Mouse (Mus musculus): ENCODE measurements around the gene Slc22a22. TPM values are rescaled to one million over a fixed set of nuclear protein-coding genes. Genes with fewer than 3 reads are reported as not detected.

The Slc22a22 gene
- polyA plus RNA-seq, 1 experiment = not detected

- Histone ChIP-seq H3K27me3 (ENCODE audit: control insufficient read depth, insufficient read depth, insufficient read length) (no peaks in the 10 kb centered on the region), H3K36me3 (ENCODE audit: control insufficient read depth, insufficient read depth) (no peaks in the 10 kb centered on the region), H3K79me2 (ENCODE audit: control insufficient read depth, insufficient read depth) (no peaks in the 10 kb centered on the region), H3K4me2 (ENCODE audit: low read depth) (no peak overlapping the region), H3K4me3 (no peak overlapping the region), H3ac (ENCODE audit: control insufficient read depth, insufficient read length) (no peak overlapping the region)
- no peak for TF ChIP-seq POLR2AphosphoS2 (IDR thresholded peaks at IDR 0.05; ENCODE audit: insufficient read length, low read depth)
- no peak for TF ChIP-seq CEBPB (IDR thresholded peaks at IDR 0.05; ENCODE audit: insufficient read depth, poor library complexity, severe bottlenecking)
- TF ChIP-seq REST (IDR thresholded peaks at IDR 0.05; ENCODE audit: insufficient read depth, insufficient read length) = no peak
- no peak for TF ChIP-seq TCF12 (IDR thresholded peaks at IDR 0.05; ENCODE audit: insufficient read depth, poor library complexity, severe bottlenecking)
- no peak for TF ChIP-seq MAX (IDR thresholded peaks at IDR 0.05; ENCODE audit: low read depth)
- no peak for TF ChIP-seq POLR2A (IDR thresholded peaks at IDR 0.05; ENCODE audit: insufficient read length, low read depth)
- no peak for TF ChIP-seq E2F4 (IDR thresholded peaks at IDR 0.05; ENCODE audit: insufficient read depth)
- TF ChIP-seq MYOD1 (IDR thresholded peaks at IDR 0.05; ENCODE audit: control insufficient read depth in 1 of 3, insufficient read length in 2 of 3, low read depth in 2 of 3) = no peak
- TF ChIP-seq USF1 (IDR thresholded peaks at IDR 0.05; ENCODE audit: low read depth) = no peak
These were observed 16.1 kb downstream of the Slc22a22 start for GRCm38 (mm10) chr15:57461284-57461683.

GRCm38 (mm10) chr15:57457374-57457773, 20.1 kb downstream of the Slc22a22 start:
- Histone ChIP-seq H3K4me3 (no peak overlapping the region), H3K79me2 (ENCODE audit: control insufficient read depth, insufficient read depth) (no peaks in the 10 kb centered on the region), H3K36me3 (ENCODE audit: control insufficient read depth, insufficient read depth) (no peaks in the 10 kb centered on the region), H3K27me3 (ENCODE audit: control insufficient read depth, insufficient read depth, insufficient read length) (no peaks in the 10 kb centered on the region), H3K4me2 (ENCODE audit: low read depth) (no peak overlapping the region), H3ac (ENCODE audit: control insufficient read depth, insufficient read length) (no peak overlapping the region)
- TF ChIP-seq TCF3 (IDR thresholded peaks at IDR 0.05; ENCODE audit: insufficient read length, low read depth) = no peak
- 0 out of 2 replicates have a peak, but pooled peaks have one; percentile 36 for TF ChIP-seq CEBPB (IDR thresholded peaks at IDR 0.05; ENCODE audit: insufficient read depth, poor library complexity, severe bottlenecking)

- H3K27me3 ChIP-seq (ENCODE audit: control insufficient read depth, insufficient read depth, insufficient read length) = no peaks in the 10 kb centered on the region
- no peaks in the 10 kb centered on the region for H3K79me2 ChIP-seq (ENCODE audit: control insufficient read depth, insufficient read depth)
- H3K4me2 ChIP-seq (ENCODE audit: low read depth) = no peak overlapping the region
- H3K4me3 ChIP-seq = no peak overlapping the region
- TF ChIP-seq MYOG (IDR thresholded peaks at IDR 0.05; ENCODE audit: control insufficient read depth in 1 of 3, insufficient read depth in 1 of 3, insufficient read length in 2 of 3, low read depth in 2 of 3) (no peak), TCF12 (IDR thresholded peaks at IDR 0.05; ENCODE audit: insufficient read depth, poor library complexity, severe bottlenecking) (no peak), SRF (IDR thresholded peaks at IDR 0.05; ENCODE audit: control insufficient read depth, insufficient read length, low read depth) (no peak), MYOD1 (IDR thresholded peaks at IDR 0.05; ENCODE audit: control insufficient read depth in 1 of 3, insufficient read length in 2 of 3, low read depth in 2 of 3) (no peak)
- H3K36me3 ChIP-seq (ENCODE audit: control insufficient read depth, insufficient read depth) = no peaks in the 10 kb centered on the region
- no peak overlapping the region for H3ac ChIP-seq (ENCODE audit: control insufficient read depth, insufficient read length)
These were observed 42.6 kb downstream of the Slc22a22 start for GRCm38 (mm10) chr15:57434710-57435404.

GRCm38 (mm10) chr15:57408498-57408897, 68.9 kb downstream of the Slc22a22 start:
- H3K4me2 ChIP-seq (ENCODE audit: low read depth) = no peak overlapping the region
- H3K4me3 ChIP-seq = no peak overlapping the region
- H3K27me3 ChIP-seq (ENCODE audit: control insufficient read depth, insufficient read depth, insufficient read length) = no peaks in the 10 kb centered on the region
- no peaks in the 10 kb centered on the region for H3K79me2 ChIP-seq (ENCODE audit: control insufficient read depth, insufficient read depth)
- TF ChIP-seq REST (IDR thresholded peaks at IDR 0.05; ENCODE audit: insufficient read depth, insufficient read length) (no peak), E2F4 (IDR thresholded peaks at IDR 0.05; ENCODE audit: insufficient read depth) (no peak)
- H3ac ChIP-seq (ENCODE audit: control insufficient read depth, insufficient read length) = no peak overlapping the region
- H3K36me3 ChIP-seq (ENCODE audit: control insufficient read depth, insufficient read depth) = no peaks in the 10 kb centered on the region

GRCm38 (mm10) chr15:57398439-57399148, 78.8 kb downstream of the Slc22a22 start:
- no peaks in the 10 kb centered on the region for H3K36me3 ChIP-seq (ENCODE audit: control insufficient read depth, insufficient read depth)
- TF ChIP-seq REST (IDR thresholded peaks at IDR 0.05; ENCODE audit: insufficient read depth, insufficient read length) (no peak), MAX (IDR thresholded peaks at IDR 0.05; ENCODE audit: low read depth) (no peak), CEBPB (IDR thresholded peaks at IDR 0.05; ENCODE audit: insufficient read depth, poor library complexity, severe bottlenecking) (no peak), TCF3 (IDR thresholded peaks at IDR 0.05; ENCODE audit: insufficient read length, low read depth) (no peak), E2F4 (IDR thresholded peaks at IDR 0.05; ENCODE audit: insufficient read depth) (no peak), USF1 (IDR thresholded peaks at IDR 0.05; ENCODE audit: low read depth) (no peak), MYOD1 (IDR thresholded peaks at IDR 0.05; ENCODE audit: control insufficient read depth in 1 of 3, insufficient read length in 2 of 3, low read depth in 2 of 3) (no peak), TCF12 (IDR thresholded peaks at IDR 0.05; ENCODE audit: insufficient read depth, poor library complexity, severe bottlenecking) (no peak), POLR2A (IDR thresholded peaks at IDR 0.05; ENCODE audit: insufficient read length, low read depth) (no peak), SRF (IDR thresholded peaks at IDR 0.05; ENCODE audit: control insufficient read depth, insufficient read length, low read depth) (no peak), POLR2AphosphoS2 (IDR thresholded peaks at IDR 0.05; ENCODE audit: insufficient read length, low read depth) (no peak), MYOG (IDR thresholded peaks at IDR 0.05; ENCODE audit: control insufficient read depth in 1 of 3, insufficient read depth in 1 of 3, insufficient read length in 2 of 3, low read depth in 2 of 3) (no peak)
- no peaks in the 10 kb centered on the region for H3K79me2 ChIP-seq (ENCODE audit: control insufficient read depth, insufficient read depth)
- no peaks in the 10 kb centered on the region for H3K27me3 ChIP-seq (ENCODE audit: control insufficient read depth, insufficient read depth, insufficient read length)
- H3K4me2 ChIP-seq (ENCODE audit: low read depth) = no peak overlapping the region
- no peak overlapping the region for H3K4me3 ChIP-seq
- H3ac ChIP-seq (ENCODE audit: control insufficient read depth, insufficient read length) = no peak overlapping the region
